Mouse (Mus musculus) liver, adult 2 months (tissue): ENCODE data around the gene Duox1. TPM values are rescaled to one million over a fixed set of nuclear protein-coding genes. Genes with fewer than 3 reads are reported as not detected.
"Not testable (repeated sequence)": the region's sequence is repeated elsewhere in the genome, so short reads cannot be mapped to it uniquely, and the experiment has no call there.

ENCODE experiments used
- DNase-seq: peaks from one replicate; pipeline ENCODE4 v3.0.0-alpha.2; 2011; ENCODE audit warnings: low read depth, low spot score; ENCODE audit errors: extremely low read depth
- H3K27ac ChIP-seq: fragments of 200-500 bp; replicated peaks from 2 replicates; pipeline ENCODE4 v1.5.1; 2012; ENCODE audit warnings: low read depth, mild to moderate bottlenecking, control low read depth, inconsistent platforms, low read length; ENCODE audit not compliant: insufficient read depth
- H3K27me3 ChIP-seq: fragments of 200-500 bp; 2 replicates; pipeline ENCODE4 v1.6.1; 2012; ENCODE audit warnings: mild to moderate bottlenecking, moderate library complexity, low read length, inconsistent platforms; ENCODE audit not compliant: control insufficient read depth, insufficient read depth
- H3K36me3 ChIP-seq: fragments of 200-500 bp; 2 replicates; pipeline ENCODE4 v1.6.1; 2012; ENCODE audit warnings: low read length, inconsistent platforms; ENCODE audit not compliant: control insufficient read depth, insufficient read depth
- H3K4me1 ChIP-seq: fragments of 200-500 bp; 2 replicates; pipeline ENCODE4 v1.6.1; 2011; ENCODE audit warnings: low read length; ENCODE audit not compliant: control insufficient read depth, insufficient read depth
- H3K4me3 ChIP-seq: fragments of 200-500 bp; 2 replicates; pipeline ENCODE4 v1.5.1; 2011; ENCODE audit warnings: low read depth, mild to moderate bottlenecking, control low read depth, low read length, moderate library complexity; ENCODE audit not compliant: insufficient read depth
- H3K79me2 ChIP-seq: fragments of 200-500 bp; 2 replicates; pipeline ENCODE4 v1.6.1; 2012; ENCODE audit warnings: inconsistent platforms, mild to moderate bottlenecking, low read length, moderate library complexity; ENCODE audit not compliant: control insufficient read depth, insufficient read depth
- H3K9ac ChIP-seq: fragments of 200-500 bp; 2 replicates; pipeline ENCODE4 v1.6.1; 2012; ENCODE audit warnings: low read depth, mild to moderate bottlenecking, control low read depth, inconsistent platforms, low read length
- CTCF ChIP-seq: fragments of 200-500 bp; IDR thresholded peaks from 2 replicates; pipeline ENCODE4 v1.5.1; 2011; ENCODE audit warnings: low read depth, low read length, control low read depth
- POLR2A ChIP-seq: fragments of 200-500 bp; IDR thresholded peaks from 2 replicates; pipeline ENCODE4 v1.6.1; 2011; ENCODE audit warnings: low read length, control low read depth; ENCODE audit not compliant: insufficient read depth; ENCODE audit errors: extremely low read depth
- WGBS: fragments of 180-500 bp; shearing (Covaris S2); methylation state at CpG from one replicate; pipeline ENCODE4 v1.1.7; 2018; 5-methylcytosine and 5-hydroxymethylcytosine counted together
- polyA plus RNA-seq: library from polyadenylated mRNA; depleted of rRNA; stranded (reverse); fragments of >200 nt; gene quantifications from 2 replicates; pipeline ENCODE4 v1.2.3, GENCODE M21; 2012
- total RNA-seq: library from RNA; depleted of rRNA; stranded (reverse); fragments of >200 nt; gene quantifications from 2 replicates; pipeline ENCODE4 v1.2.3, GENCODE M21; 2014

Duox1 gene
- total and polyA plus RNA-seq, 2 experiments = not detected

- TF ChIP-seq POLR2A (no peak), CTCF (no peak)
- 33% methylated on average over 3 of the region's 3 CpGs for WGBS
- no peak overlapping the region for H3K9ac ChIP-seq
- no peak overlapping the region for H3K4me3 ChIP-seq
- no peak overlapping the region for H3K27ac ChIP-seq
- H3K27me3 ChIP-seq = no peaks in the 10 kb centered on the region
- no peaks in the 10 kb centered on the region for H3K36me3 ChIP-seq
- H3K79me2 ChIP-seq = no peaks in the 10 kb centered on the region
- H3K4me1 ChIP-seq = peaks cover 3% of the 10 kb centered on the region; the same call in 1 of the 2 replicates
- DNase-seq = peak; percentile 13
Measured at GRCm38 (mm10) chr2:122323960-122324359, 8.5 kb downstream of the Duox1 start.

GRCm38 (mm10) chr2:122324586-122324985 is 9.1 kb downstream of the Duox1 start:
- WGBS = 43% methylated on average over 3 of the region's 3 CpGs
- Histone ChIP-seq H3K36me3 (no peaks in the 10 kb centered on the region), H3K4me1 (peaks cover 3% of the 10 kb centered on the region; the same call in 1 of the 2 replicates), H3K27me3 (no peaks in the 10 kb centered on the region), H3K79me2 (no peaks in the 10 kb centered on the region), H3K4me3 (no peak overlapping the region), H3K27ac (no peak overlapping the region), H3K9ac (no peak overlapping the region)
- no peak for TF ChIP-seq CTCF
- no peak for TF ChIP-seq POLR2A
- DNase-seq = peak; percentile 51

- no peaks in the 10 kb centered on the region for H3K79me2 ChIP-seq
- H3K27ac ChIP-seq = no peak overlapping the region
- H3K4me3 ChIP-seq = no peak overlapping the region
- no peaks in the 10 kb centered on the region for H3K27me3 ChIP-seq
- H3K36me3 ChIP-seq = no peaks in the 10 kb centered on the region
- H3K9ac ChIP-seq = no peak overlapping the region
- peaks cover 3% of the 10 kb centered on the region; the same call in 1 of the 2 replicates for H3K4me1 ChIP-seq
- 85% methylated on average over 2 of the region's 2 CpGs for WGBS
- TF ChIP-seq POLR2A (no peak), CTCF (no peak)
- no peak for DNase-seq
Measured at GRCm38 (mm10) chr2:122325361-122325760, 9.9 kb downstream of the Duox1 start.

- Histone ChIP-seq H3K27ac (no peak overlapping the region), H3K4me3 (no peak overlapping the region), H3K79me2 (no peaks in the 10 kb centered on the region), H3K27me3 (no peaks in the 10 kb centered on the region), H3K4me1 (peaks cover 3% of the 10 kb centered on the region; the same call in 1 of the 2 replicates), H3K36me3 (no peaks in the 10 kb centered on the region), H3K9ac (no peak overlapping the region)
- TF ChIP-seq POLR2A (no peak), CTCF (no peak)
- 79% methylated on average over 3 of the region's 3 CpGs for WGBS
- no peak for DNase-seq
Measured at GRCm38 (mm10) chr2:122327986-122328385, 12.5 kb downstream of the Duox1 start.

GRCm38 (mm10) chr2:122330317-122330716 is 14.8 kb downstream of the Duox1 start:
- not testable (repeated sequence) for H3K36me3 ChIP-seq, H3K79me2 ChIP-seq, H3K4me1 ChIP-seq, H3K27me3 ChIP-seq, H3K4me3 ChIP-seq, H3K27ac ChIP-seq, DNase-seq, H3K9ac ChIP-seq
- 80% methylated on average over 6 of the region's 6 CpGs for WGBS

GRCm38 (mm10) chr2:122332222-122332621 is 16.8 kb downstream of the Duox1 start:
- H3K27me3 ChIP-seq = no peaks in the 10 kb centered on the region
- no peak overlapping the region for H3K27ac ChIP-seq
- DNase-seq = no peak
- TF ChIP-seq POLR2A (no peak), CTCF (no peak)
- H3K9ac ChIP-seq = no peak overlapping the region
- no peak overlapping the region for H3K4me3 ChIP-seq
- H3K36me3 ChIP-seq = no peaks in the 10 kb centered on the region
- WGBS = 80% methylated on average over 3 of the region's 3 CpGs
- H3K79me2 ChIP-seq = no peaks in the 10 kb centered on the region
- no peaks in the 10 kb centered on the region for H3K4me1 ChIP-seq
